Mouse (Mus musculus) limb, embryonic 10.5 days (tissue): ENCODE results near the gene C2. TPM values are rescaled to one million over a fixed set of nuclear protein-coding genes. Genes with fewer than 3 reads are reported as not detected.

Experiments used
- DNase-seq: peaks from one replicate; pipeline ENCODE4 v3.0.0-alpha.2; 2017; ENCODE audit warnings: low spot score
- H3K27ac ChIP-seq: fragments of 300-500 bp; sonication (generic); 2 replicates; pipeline ENCODE4 v1.5.1; 2016; ENCODE audit warnings: mild to moderate bottlenecking
- H3K27me3 ChIP-seq: fragments of 300-500 bp; sonication (generic); 2 replicates; pipeline ENCODE4 v1.6.1; 2016; ENCODE audit warnings: low read depth, mild to moderate bottlenecking; ENCODE audit not compliant: poor library complexity, severe bottlenecking
- H3K36me3 ChIP-seq: fragments of 300-500 bp; sonication (generic); 2 replicates; pipeline ENCODE4 v1.6.1; 2016; ENCODE audit warnings: mild to moderate bottlenecking, moderate library complexity
- H3K4me1 ChIP-seq: fragments of 300-500 bp; sonication (generic); 2 replicates; pipeline ENCODE4 v1.6.1; 2016
- H3K4me3 ChIP-seq: fragments of 300-500 bp; sonication (generic); 2 replicates; pipeline ENCODE4 v1.5.1; 2016; ENCODE audit warnings: mild to moderate bottlenecking, moderate library complexity
- H3K9me3 ChIP-seq: fragments of 300-500 bp; sonication (generic); replicated peaks from 2 replicates; pipeline ENCODE4 v1.6.1; 2016; ENCODE audit warnings: mild to moderate bottlenecking
- WGBS: fragments of 180-500 bp; shearing (Covaris S2); methylation state at CpG from one replicate; pipeline ENCODE4 v1.1.7; 2016; 5-methylcytosine and 5-hydroxymethylcytosine counted together
- polyA plus RNA-seq: library from polyadenylated mRNA; unstranded; fragments of >200 nt; fragmentation: Nextera tagmentation; extraction: Ambion mirVana; gene quantifications from 2 replicates; pipeline ENCODE4 v1.2.1, GENCODE M21; 2016

Gene C2
- 0.29 and 0.40 TPM in 2 replicates for polyA plus RNA-seq

- Histone ChIP-seq H3K9me3 (no peaks in the 10 kb centered on the region), H3K36me3 (peaks cover 44% of the 10 kb centered on the region), H3K27ac (peak within 1 kb of the TSS; percentile 100), H3K4me3 (peak within 1 kb of the TSS; percentile 99), H3K4me1 (peaks cover 56% of the 10 kb centered on the region), H3K27me3 (no peaks in the 10 kb centered on the region)
- DNase-seq, result peak; percentile 90
- WGBS, result under 1% methylated on average over 43 of the region's 44 CpGs
Measured at GRCm38 (mm10) chr17:34898160-34898586, at the start of gene C2, which contains the start of gene Ehmt2. TSS of gene C2 (minus strand) at chr17:34898265. TSS of gene Ehmt2 (plus strand) at chr17:34898469.

- peaks cover 9% of the 10 kb centered on the region for H3K4me1 ChIP-seq
- H3K27ac ChIP-seq, result no peak overlapping the region
- DNase-seq, result no peak
- peaks cover 29% of the 10 kb centered on the region for H3K36me3 ChIP-seq
- no peak overlapping the region for H3K4me3 ChIP-seq
- H3K9me3 ChIP-seq, result no peaks in the 10 kb centered on the region
- no peaks in the 10 kb centered on the region for H3K27me3 ChIP-seq
- 33% methylated on average over 8 of the region's 8 CpGs for WGBS
Measured at GRCm38 (mm10) chr17:34947606-34948005, 49.5 kb upstream of the C2 start.

- Histone ChIP-seq H3K27me3 (no peaks in the 10 kb centered on the region), H3K4me3 (no peak overlapping the region), H3K9me3 (no peaks in the 10 kb centered on the region), H3K4me1 (peaks cover 14% of the 10 kb centered on the region), H3K27ac (no peak overlapping the region), H3K36me3 (peaks cover 24% of the 10 kb centered on the region)
- no peak for DNase-seq
- 89% methylated on average over 5 of the region's 5 CpGs for WGBS
Measured at GRCm38 (mm10) chr17:34946486-34947140, 48.5 kb upstream of the C2 start.

GRCm38 (mm10) chr17:34944362-34944761, 46.3 kb upstream of the C2 start:
- Histone ChIP-seq H3K4me1 (peaks cover 12% of the 10 kb centered on the region), H3K9me3 (no peaks in the 10 kb centered on the region), H3K27ac (no peak overlapping the region), H3K27me3 (no peaks in the 10 kb centered on the region), H3K36me3 (peaks cover 1% of the 10 kb centered on the region), H3K4me3 (no peak overlapping the region)
- DNase-seq, result no peak

- H3K9me3 ChIP-seq, result no peaks in the 10 kb centered on the region
- WGBS, result 86% methylated on average over 4 of the region's 4 CpGs
- no peaks in the 10 kb centered on the region for H3K27me3 ChIP-seq
- no peak for DNase-seq
- H3K36me3 ChIP-seq, result no peaks in the 10 kb centered on the region
- no peak overlapping the region for H3K27ac ChIP-seq
- no peak overlapping the region for H3K4me3 ChIP-seq
- H3K4me1 ChIP-seq, result peaks cover 12% of the 10 kb centered on the region
Measured at GRCm38 (mm10) chr17:34943128-34943815, 45.2 kb upstream of the C2 start.

GRCm38 (mm10) chr17:34941344-34942041, 43.4 kb upstream of the C2 start:
- Histone ChIP-seq H3K36me3 (no peaks in the 10 kb centered on the region), H3K4me1 (peaks cover 12% of the 10 kb centered on the region), H3K9me3 (no peaks in the 10 kb centered on the region), H3K27me3 (no peaks in the 10 kb centered on the region), H3K27ac (peak overlapping the region; percentile 79), H3K4me3 (peak overlapping the region; percentile 46)
- WGBS, result 9% methylated on average over 15 of the region's 15 CpGs
- peak; percentile 64 for DNase-seq

GRCm38 (mm10) chr17:34937960-34938505, 40.0 kb upstream of the C2 start:
- WGBS, result 85% methylated on average over 6 of the region's 6 CpGs
- no peak for DNase-seq
- peaks cover 13% of the 10 kb centered on the region for H3K36me3 ChIP-seq
- H3K9me3 ChIP-seq, result no peaks in the 10 kb centered on the region
- H3K27ac ChIP-seq, result no peak overlapping the region
- peaks cover 30% of the 10 kb centered on the region for H3K4me1 ChIP-seq
- no peak overlapping the region for H3K4me3 ChIP-seq
- no peaks in the 10 kb centered on the region for H3K27me3 ChIP-seq

- peaks cover 28% of the 10 kb centered on the region for H3K4me1 ChIP-seq
- 0 out of 2 replicates have a peak overlapping the region, but pooled peaks have one; percentile 18 for H3K4me3 ChIP-seq
- peaks cover 16% of the 10 kb centered on the region for H3K36me3 ChIP-seq
- no peaks in the 10 kb centered on the region for H3K27me3 ChIP-seq
- DNase-seq, result no peak
- H3K27ac ChIP-seq, result no peak overlapping the region
- no peaks in the 10 kb centered on the region for H3K9me3 ChIP-seq
- 53% methylated on average over 8 of the region's 8 CpGs for WGBS
Measured at GRCm38 (mm10) chr17:34934830-34935229, 36.8 kb upstream of the C2 start.

- peak overlapping the region; percentile 38; the same call in 1 of the 2 replicates for H3K27ac ChIP-seq
- DNase-seq, result no peak
- peak overlapping the region; percentile 18; the same call in 1 of the 2 replicates for H3K4me3 ChIP-seq
- H3K9me3 ChIP-seq, result no peaks in the 10 kb centered on the region
- 76% methylated on average over 24 of the region's 24 CpGs for WGBS
- no peaks in the 10 kb centered on the region for H3K27me3 ChIP-seq
- peaks cover 28% of the 10 kb centered on the region for H3K4me1 ChIP-seq
- peaks cover 16% of the 10 kb centered on the region for H3K36me3 ChIP-seq
Measured at GRCm38 (mm10) chr17:34934031-34934430, 36.0 kb upstream of the C2 start.

- Histone ChIP-seq H3K9me3 (no peaks in the 10 kb centered on the region), H3K4me3 (peak overlapping the region; percentile 73), H3K4me1 (peaks cover 28% of the 10 kb centered on the region), H3K27me3 (no peaks in the 10 kb centered on the region), H3K36me3 (peaks cover 16% of the 10 kb centered on the region), H3K27ac (peak overlapping the region; percentile 81; the same call in 1 of the 2 replicates)
- WGBS, result 93% methylated on average over 8 of the region's 8 CpGs
- no peak for DNase-seq
Measured at GRCm38 (mm10) chr17:34932287-34932686, 34.2 kb upstream of the C2 start.

GRCm38 (mm10) chr17:34931735-34932098, 33.7 kb upstream of the C2 start:
- H3K9me3 ChIP-seq, result no peaks in the 10 kb centered on the region
- no peaks in the 10 kb centered on the region for H3K27me3 ChIP-seq
- H3K4me3 ChIP-seq, result peak overlapping the region; percentile 73
- DNase-seq, result no peak
- peak overlapping the region; percentile 81 for H3K27ac ChIP-seq
- WGBS, result 14% methylated on average over 14 of the region's 14 CpGs
- H3K36me3 ChIP-seq, result peaks cover 16% of the 10 kb centered on the region
- H3K4me1 ChIP-seq, result peaks cover 28% of the 10 kb centered on the region

- Histone ChIP-seq H3K9me3 (no peaks in the 10 kb centered on the region), H3K27ac (peak within 1 kb of the TSS; percentile 81), H3K27me3 (no peaks in the 10 kb centered on the region), H3K4me1 (peaks cover 28% of the 10 kb centered on the region), H3K4me3 (peak within 1 kb of the TSS; percentile 73), H3K36me3 (peaks cover 16% of the 10 kb centered on the region)
- DNase-seq, result peak; percentile 95
- under 1% methylated on average over 38 of the region's 38 CpGs for WGBS
Measured at GRCm38 (mm10) chr17:34931061-34931734, 33.1 kb upstream of the C2 start, which contains the start of gene Neu1. TSS of gene Neu1 (plus strand) at chr17:34931253.
